Mouse (Mus musculus): ENCODE measurements around the gene Ccdc92b. TPM values are rescaled to one million over a fixed set of nuclear protein-coding genes. Genes with fewer than 3 reads are reported as not detected.

The Ccdc92b gene
- polyA plus RNA-seq, 1 experiment from 2014 or later: 0.54 TPM

- H3K4me1 ChIP-seq (ENCODE audit: control insufficient read depth, insufficient read depth, low read length): peaks cover 10% of the 10 kb centered on the region
- H3K27ac ChIP-seq (replicated peaks; ENCODE audit: low read depth, low read length): peak overlapping the region; percentile 84
- DNase-seq (ENCODE audit: low spot score): no peak
- peak overlapping the region; percentile 69 for H3K9ac ChIP-seq (ENCODE audit: low read depth, low read length)
- H3K9me3 ChIP-seq (ENCODE audit: control insufficient read depth, low read length): no peaks in the 10 kb centered on the region
- WGBS: 7% methylated on average over 9 of the region's 9 CpGs
- H3K36me3 ChIP-seq (ENCODE audit: control insufficient read depth, insufficient read depth, low read length): no peaks in the 10 kb centered on the region
- H3K4me3 ChIP-seq (ENCODE audit: low read depth, low read length): peak overlapping the region; percentile 57
- peak overlapping the region; percentile 62 for H3K4me2 ChIP-seq (ENCODE audit: low read depth, low read length)
- no peaks in the 10 kb centered on the region for H3K27me3 ChIP-seq (replicated peaks; ENCODE audit: control insufficient read depth, insufficient read depth, low read length)
- peak; percentile 30 for ATAC-seq (ENCODE audit: low read depth)
Observed at GRCm38 (mm10) chr11:74638791-74639411, 19.5 kb downstream of the Ccdc92b start.

GRCm38 (mm10) chr11:74639628-74640027 lies 20.2 kb downstream of the Ccdc92b start:
- H3K4me1 ChIP-seq (ENCODE audit: control insufficient read depth, insufficient read depth, low read length): peaks cover 10% of the 10 kb centered on the region
- 0 out of 2 replicates have a peak overlapping the region, but pooled peaks have one; percentile 62 for H3K4me2 ChIP-seq (ENCODE audit: low read depth, low read length)
- H3K4me3 ChIP-seq (ENCODE audit: low read depth, low read length): no peak overlapping the region
- H3K27me3 ChIP-seq (replicated peaks; ENCODE audit: control insufficient read depth, insufficient read depth, low read length): no peaks in the 10 kb centered on the region
- no peaks in the 10 kb centered on the region for H3K36me3 ChIP-seq (ENCODE audit: control insufficient read depth, insufficient read depth, low read length)
- WGBS: 75% methylated on average over 1 of the region's 1 CpGs
- no peak for DNase-seq (ENCODE audit: low spot score)
- no peak for ATAC-seq (ENCODE audit: low read depth)
- H3K9ac ChIP-seq (ENCODE audit: low read depth, low read length): no peak overlapping the region
- no peak overlapping the region for H3K27ac ChIP-seq (replicated peaks; ENCODE audit: low read depth, low read length)
- no peaks in the 10 kb centered on the region for H3K9me3 ChIP-seq (ENCODE audit: control insufficient read depth, low read length)

GRCm38 (mm10) chr11:74647966-74648365 lies 28.6 kb downstream of the Ccdc92b start:
- Histone ChIP-seq H3K4me3 (ENCODE audit: low read depth, low read length) (no peak overlapping the region), H3K27ac (replicated peaks; ENCODE audit: low read depth, low read length) (no peak overlapping the region), H3K27me3 (replicated peaks; ENCODE audit: control insufficient read depth, insufficient read depth, low read length) (no peaks in the 10 kb centered on the region), H3K4me2 (ENCODE audit: low read depth, low read length) (no peak overlapping the region), H3K9ac (ENCODE audit: low read depth, low read length) (no peak overlapping the region), H3K4me1 (ENCODE audit: control insufficient read depth, insufficient read depth, low read length) (peaks cover 17% of the 10 kb centered on the region), H3K36me3 (ENCODE audit: control insufficient read depth, insufficient read depth, low read length) (no peaks in the 10 kb centered on the region), H3K9me3 (ENCODE audit: control insufficient read depth, low read length) (no peaks in the 10 kb centered on the region)
- ATAC-seq (ENCODE audit: low read depth): no peak
- DNase-seq (ENCODE audit: low spot score): no peak
- 89% methylated on average over 1 of the region's 1 CpGs for WGBS

GRCm38 (mm10) chr11:74648676-74649075 lies 29.3 kb downstream of the Ccdc92b start:
- H3K9ac ChIP-seq (ENCODE audit: low read depth, low read length): peak overlapping the region; percentile 89
- peak overlapping the region; percentile 63 for H3K27ac ChIP-seq (replicated peaks; ENCODE audit: low read depth, low read length)
- no peaks in the 10 kb centered on the region for H3K9me3 ChIP-seq (ENCODE audit: control insufficient read depth, low read length)
- H3K27me3 ChIP-seq (replicated peaks; ENCODE audit: control insufficient read depth, insufficient read depth, low read length): no peaks in the 10 kb centered on the region
- peaks cover 20% of the 10 kb centered on the region for H3K4me1 ChIP-seq (ENCODE audit: control insufficient read depth, insufficient read depth, low read length)
- H3K4me3 ChIP-seq (ENCODE audit: low read depth, low read length): peak overlapping the region; percentile 98
- WGBS: 3% methylated on average over 1 of the region's 1 CpGs
- no peak for DNase-seq (ENCODE audit: low spot score)
- peak overlapping the region; percentile 82 for H3K4me2 ChIP-seq (ENCODE audit: low read depth, low read length)
- H3K36me3 ChIP-seq (ENCODE audit: control insufficient read depth, insufficient read depth, low read length): no peaks in the 10 kb centered on the region
- peak; percentile 16; the same call in 1 of the 2 replicates for ATAC-seq (ENCODE audit: low read depth)

- peak; percentile 95 for ATAC-seq (ENCODE audit: low read depth)
- Histone ChIP-seq H3K27ac (replicated peaks; ENCODE audit: low read depth, low read length) (peak within 1 kb of the TSS; percentile 63), H3K36me3 (ENCODE audit: control insufficient read depth, insufficient read depth, low read length) (no peaks in the 10 kb centered on the region), H3K4me1 (ENCODE audit: control insufficient read depth, insufficient read depth, low read length) (peaks cover 20% of the 10 kb centered on the region), H3K27me3 (replicated peaks; ENCODE audit: control insufficient read depth, insufficient read depth, low read length) (no peaks in the 10 kb centered on the region), H3K4me2 (ENCODE audit: low read depth, low read length) (peak within 1 kb of the TSS; percentile 82), H3K9ac (ENCODE audit: low read depth, low read length) (peak within 1 kb of the TSS; percentile 89), H3K9me3 (ENCODE audit: control insufficient read depth, low read length) (no peaks in the 10 kb centered on the region), H3K4me3 (ENCODE audit: low read depth, low read length) (peak within 1 kb of the TSS; percentile 98)
- DNase-seq (ENCODE audit: low spot score): peak; percentile 97
- under 1% methylated on average over 53 of the region's 58 CpGs for WGBS
Observed at GRCm38 (mm10) chr11:74649095-74649646, 29.8 kb downstream of the Ccdc92b start, which contains the start of gene Cluh. TSS of gene Cluh (plus strand) at chr11:74649495.

GRCm38 (mm10) chr11:74649647-74650551 lies 30.5 kb downstream of the Ccdc92b start:
- Histone ChIP-seq H3K4me2 (ENCODE audit: low read depth, low read length) (peak overlapping the region; percentile 82), H3K36me3 (ENCODE audit: control insufficient read depth, insufficient read depth, low read length) (no peaks in the 10 kb centered on the region), H3K27ac (replicated peaks; ENCODE audit: low read depth, low read length) (peak overlapping the region; percentile 63), H3K27me3 (replicated peaks; ENCODE audit: control insufficient read depth, insufficient read depth, low read length) (no peaks in the 10 kb centered on the region), H3K9ac (ENCODE audit: low read depth, low read length) (peak overlapping the region; percentile 89), H3K4me1 (ENCODE audit: control insufficient read depth, insufficient read depth, low read length) (peaks cover 20% of the 10 kb centered on the region), H3K4me3 (ENCODE audit: low read depth, low read length) (peak overlapping the region; percentile 98), H3K9me3 (ENCODE audit: control insufficient read depth, low read length) (no peaks in the 10 kb centered on the region)
- DNase-seq (ENCODE audit: low spot score) (no peak), ATAC-seq (ENCODE audit: low read depth) (peak; percentile 13)
- under 1% methylated on average over 28 of the region's 53 CpGs for WGBS

- no peak for DNase-seq (ENCODE audit: low spot score)
- H3K9me3 ChIP-seq (ENCODE audit: control insufficient read depth, low read length): no peaks in the 10 kb centered on the region
- peaks cover 20% of the 10 kb centered on the region for H3K4me1 ChIP-seq (ENCODE audit: control insufficient read depth, insufficient read depth, low read length)
- no peaks in the 10 kb centered on the region for H3K36me3 ChIP-seq (ENCODE audit: control insufficient read depth, insufficient read depth, low read length)
- no peak for ATAC-seq (ENCODE audit: low read depth)
- peak overlapping the region; percentile 98 for H3K4me3 ChIP-seq (ENCODE audit: low read depth, low read length)
- 61% methylated on average over 4 of the region's 4 CpGs for WGBS
- no peaks in the 10 kb centered on the region for H3K27me3 ChIP-seq (replicated peaks; ENCODE audit: control insufficient read depth, insufficient read depth, low read length)
- H3K4me2 ChIP-seq (ENCODE audit: low read depth, low read length): peak overlapping the region; percentile 82
- no peak overlapping the region for H3K27ac ChIP-seq (replicated peaks; ENCODE audit: low read depth, low read length)
- peak overlapping the region; percentile 89 for H3K9ac ChIP-seq (ENCODE audit: low read depth, low read length)
Observed at GRCm38 (mm10) chr11:74650576-74651100, 31.2 kb downstream of the Ccdc92b start.

- Histone ChIP-seq H3K36me3 (ENCODE audit: control insufficient read depth, insufficient read depth, low read length) (peaks cover 15% of the 10 kb centered on the region), H3K27me3 (replicated peaks; ENCODE audit: control insufficient read depth, insufficient read depth, low read length) (no peaks in the 10 kb centered on the region), H3K4me2 (ENCODE audit: low read depth, low read length) (no peak overlapping the region), H3K9ac (ENCODE audit: low read depth, low read length) (no peak overlapping the region), H3K4me3 (ENCODE audit: low read depth, low read length) (no peak overlapping the region), H3K27ac (replicated peaks; ENCODE audit: low read depth, low read length) (no peak overlapping the region), H3K4me1 (ENCODE audit: control insufficient read depth, insufficient read depth, low read length) (peaks cover 20% of the 10 kb centered on the region), H3K9me3 (ENCODE audit: control insufficient read depth, low read length) (0 out of 2 replicates have a peak, but pooled peaks cover 3% of the 10 kb centered on the region)
- 81% methylated on average over 4 of the region's 4 CpGs for WGBS
- DNase-seq (ENCODE audit: low spot score): no peak
- no peak for ATAC-seq (ENCODE audit: low read depth)
Observed at GRCm38 (mm10) chr11:74652791-74653191, 33.4 kb downstream of the Ccdc92b start.

Measured in embryonic facial prominence, embryonic 14.5 days (tissue).